Mouse (Mus musculus): ENCODE results near the gene Spats1.

DNA sequence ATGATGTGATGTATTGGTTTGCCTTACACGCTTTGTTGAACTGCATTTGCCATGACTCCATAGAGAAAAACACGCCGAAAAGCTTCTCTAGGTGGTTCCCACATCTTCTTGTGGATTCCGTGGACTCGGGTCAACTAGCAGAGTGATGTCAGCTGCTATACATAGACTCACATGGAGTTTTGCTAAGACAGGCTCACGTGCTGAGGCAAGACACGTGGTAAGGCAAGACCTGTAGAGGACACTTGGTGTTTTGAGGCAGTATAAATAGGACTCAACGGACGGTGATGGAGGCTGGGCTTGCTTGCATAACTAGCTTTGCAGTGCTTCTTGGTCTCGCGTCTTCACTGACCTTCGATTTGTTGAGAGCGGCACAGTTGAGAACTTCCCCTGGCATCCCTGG is 23.2 kb upstream of the Spats1 start:
- TF ChIP-seq GATA1 (IDR thresholded peaks at IDR 0.05; ENCODE audit: low read length) (no peak), TAL1 (IDR thresholded peaks at IDR 0.05; ENCODE audit: low read length) (no peak)

All from erythroblast, embryonic 14.5 days (primary cell).